Mouse (Mus musculus): Measurements from ENCODE around the gene Nell2. TPM values are rescaled to one million over a fixed set of nuclear protein-coding genes. Genes with fewer than 3 reads are reported as not detected.

Nell2 gene
- polyA plus RNA-seq, 1 experiment, result 0.35 TPM

- no peak for DNase-seq (ENCODE audit: low read depth)
Observed at GRCm38 (mm10) chr15:95334323-95335296, 193.7 kb downstream of the Nell2 start.

- no peak for DNase-seq (ENCODE audit: low read depth)
Observed at GRCm38 (mm10) chr15:95333229-95333628, 195.1 kb downstream of the Nell2 start.

GRCm38 (mm10) chr15:95330926-95331325, 197.4 kb downstream of the Nell2 start:
- no peak for DNase-seq (ENCODE audit: low read depth)

GRCm38 (mm10) chr15:95322744-95323143, 205.6 kb downstream of the Nell2 start:
- DNase-seq (ENCODE audit: low read depth), result no peak

- DNase-seq (ENCODE audit: low read depth), result no peak
Observed at GRCm38 (mm10) chr15:95316626-95317025, 211.7 kb downstream of the Nell2 start.

DNA sequence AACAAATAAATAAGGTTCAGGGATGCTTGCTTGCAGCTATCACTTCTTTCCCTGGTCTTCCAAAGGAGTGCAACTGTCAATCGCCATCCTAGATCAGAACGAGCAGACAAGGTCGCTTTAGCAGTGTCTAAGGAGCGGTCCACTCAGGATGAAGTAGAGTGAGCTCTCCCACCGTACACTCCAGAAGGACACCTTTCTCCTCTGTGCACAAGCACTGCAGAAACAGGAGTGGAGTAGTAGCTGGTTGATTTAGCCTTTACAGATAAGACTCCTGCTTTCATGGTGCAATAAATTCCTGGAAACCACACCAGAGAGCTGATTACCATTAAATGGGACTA, 213.6 kb downstream of the Nell2 start:
- no peak for DNase-seq (ENCODE audit: low read depth)

DNA sequence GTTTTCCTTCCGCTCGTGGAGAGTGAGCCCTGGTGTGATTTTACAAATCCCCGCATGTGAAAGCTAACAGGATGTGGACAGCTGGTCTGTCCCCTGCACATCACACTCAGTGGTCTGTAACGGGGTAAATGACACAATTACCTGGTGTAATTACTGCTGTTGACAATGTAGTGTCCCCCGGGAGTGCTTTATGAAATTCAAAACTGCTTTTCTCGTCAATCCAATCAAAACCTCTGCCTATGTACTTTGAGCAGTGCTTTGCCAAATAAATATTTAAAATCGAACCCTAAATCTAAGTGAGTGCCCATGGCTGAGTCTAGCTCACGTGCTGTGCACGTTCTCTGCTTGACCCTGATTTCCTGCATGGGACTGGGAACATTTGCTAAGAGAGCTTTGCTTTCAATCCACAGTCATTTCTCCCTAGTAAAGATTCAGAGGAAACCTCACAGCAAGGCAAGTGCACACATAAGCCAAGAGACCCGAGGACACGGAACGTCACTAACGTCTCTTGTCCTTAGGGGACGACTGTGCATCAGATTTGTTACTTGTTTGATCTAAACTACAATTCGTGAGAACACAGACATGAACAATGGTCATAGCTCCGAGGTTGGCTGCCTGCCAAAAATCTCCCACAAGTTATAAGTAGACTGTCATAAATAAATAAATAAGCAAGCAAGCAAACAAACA, 214.1 kb downstream of the Nell2 start:
- no peak for DNase-seq (ENCODE audit: low read depth)

DNA sequence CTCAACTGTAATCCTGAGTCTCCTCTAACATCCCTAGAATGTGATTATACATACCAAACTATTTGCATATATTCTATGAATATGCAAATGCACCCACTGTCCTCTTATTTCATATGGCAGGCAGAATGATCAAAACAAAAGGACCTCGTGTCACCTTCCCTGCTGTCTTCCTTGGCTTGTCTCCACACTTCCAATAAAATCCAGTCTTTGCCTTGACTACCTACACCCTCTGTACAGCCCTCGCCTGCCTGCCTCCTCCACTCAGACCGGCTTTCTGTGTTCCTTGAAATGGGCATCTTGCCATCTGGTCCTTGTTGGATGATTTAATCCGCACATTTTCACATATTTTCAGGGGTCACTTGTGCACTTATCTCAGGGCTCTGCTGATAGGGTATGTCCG, 215.1 kb downstream of the Nell2 start:
- no peak for DNase-seq (ENCODE audit: low read depth)

GRCm38 (mm10) chr15:95304102-95304501, 224.3 kb downstream of the Nell2 start:
- DNase-seq (ENCODE audit: low read depth), result no peak

DNA sequence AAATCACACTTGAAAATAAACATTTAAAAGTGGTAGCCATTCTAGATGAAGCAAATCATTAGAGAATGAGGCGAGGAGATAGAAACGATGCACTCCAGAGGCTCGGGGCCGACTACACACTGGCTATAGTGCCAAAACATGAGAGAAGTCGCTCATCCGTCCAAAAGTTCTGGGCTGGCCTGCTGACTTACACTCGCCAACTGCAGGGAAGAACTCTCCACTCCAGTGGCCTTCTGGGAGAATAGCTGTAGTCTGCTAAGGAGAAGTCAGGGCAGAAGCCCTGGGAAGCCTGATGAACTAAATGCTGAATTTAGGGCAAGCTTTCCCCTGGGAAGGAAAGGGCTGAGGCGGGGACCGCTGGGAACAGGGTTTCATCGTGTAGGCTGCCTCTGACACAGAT, 231.8 kb downstream of the Nell2 start:
- DNase-seq (ENCODE audit: low read depth), result no peak

DNA sequence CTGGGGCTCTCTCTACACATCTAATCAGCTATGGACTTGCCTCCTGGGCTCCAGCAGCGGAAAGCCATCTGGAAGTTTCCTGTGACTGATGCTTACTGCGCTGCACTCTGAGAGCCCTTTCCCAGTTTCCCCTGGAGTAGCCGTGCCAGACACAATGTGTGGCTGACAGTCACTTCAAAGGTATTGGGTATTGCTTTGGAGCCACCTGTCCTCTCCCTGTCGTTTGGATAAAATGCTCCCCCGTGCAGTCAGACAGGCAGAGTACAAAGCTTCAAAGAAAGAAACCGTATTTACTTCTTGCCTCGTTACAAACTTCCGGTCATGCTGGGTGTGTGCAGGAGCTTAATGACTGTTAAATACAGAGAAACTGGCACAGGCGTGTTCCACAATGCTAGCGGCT, 239.3 kb downstream of the Nell2 start:
- no peak for DNase-seq (ENCODE audit: low read depth)

- no peak for DNase-seq (ENCODE audit: low read depth)
Observed at GRCm38 (mm10) chr15:95285199-95285598, 243.2 kb downstream of the Nell2 start.

GRCm38 (mm10) chr15:95280986-95281385, 247.4 kb downstream of the Nell2 start:
- DNase-seq (ENCODE audit: low read depth), result no peak

DNA sequence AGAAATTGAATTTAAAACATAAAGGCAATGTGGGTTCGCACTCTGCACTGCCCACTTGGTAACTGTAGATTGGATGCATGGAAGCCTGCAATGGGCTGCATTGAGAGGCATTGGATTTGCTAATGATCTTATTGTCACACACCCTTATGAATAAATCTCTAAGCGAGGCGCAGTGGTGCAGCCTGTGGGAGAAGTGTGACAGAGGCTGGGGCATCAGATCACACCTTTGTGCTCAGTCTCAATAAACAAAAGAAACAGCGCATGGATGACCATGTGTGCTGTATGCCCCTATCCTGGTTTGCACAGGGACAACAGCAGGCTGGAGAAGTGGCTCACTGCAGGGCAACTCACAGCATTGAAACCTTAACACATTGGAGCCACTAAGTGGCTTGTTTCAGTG, 250.4 kb downstream of the Nell2 start:
- no peak for DNase-seq (ENCODE audit: low read depth)

DNA sequence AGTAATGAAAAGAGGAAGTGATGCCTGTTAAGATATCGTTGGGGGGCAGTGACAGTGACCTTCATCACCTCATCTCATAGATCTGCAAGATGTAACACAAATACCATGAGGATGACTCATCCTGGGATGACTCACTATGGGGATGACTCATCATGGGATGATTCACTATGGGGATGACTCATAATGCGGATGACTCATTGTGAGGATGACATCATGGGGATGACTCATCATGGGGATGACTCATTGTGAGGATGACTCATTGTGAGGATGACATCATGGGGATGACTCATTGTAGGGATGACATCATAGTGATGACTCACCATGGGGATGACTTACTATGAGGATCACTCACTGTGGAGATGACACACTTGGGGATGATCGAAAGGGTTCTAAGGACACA, 251.8 kb downstream of the Nell2 start:
- DNase-seq (ENCODE audit: low read depth), result no peak

DNA sequence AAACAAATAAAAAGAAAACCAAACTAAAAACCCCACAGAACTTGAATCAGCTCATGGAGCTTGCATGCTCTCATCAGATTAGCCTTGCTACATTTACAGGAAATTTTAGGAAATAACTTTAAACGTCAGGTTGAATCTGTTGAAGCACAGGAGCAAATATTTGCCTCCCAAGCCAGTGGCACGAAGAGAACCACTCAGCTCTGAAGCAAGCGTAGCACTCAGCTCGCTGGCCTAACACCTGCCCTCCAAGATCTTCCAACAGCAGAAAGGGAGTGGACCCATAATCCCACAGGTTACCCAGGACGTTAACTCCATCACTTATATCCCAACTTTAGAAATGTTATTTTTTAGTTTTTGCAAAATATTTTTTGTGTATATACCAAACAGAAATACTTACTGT, 252.8 kb downstream of the Nell2 start:
- DNase-seq (ENCODE audit: low read depth), result no peak

- no peak for DNase-seq (ENCODE audit: low read depth)
Observed at GRCm38 (mm10) chr15:95273236-95273635, 255.1 kb downstream of the Nell2 start.

DNA sequence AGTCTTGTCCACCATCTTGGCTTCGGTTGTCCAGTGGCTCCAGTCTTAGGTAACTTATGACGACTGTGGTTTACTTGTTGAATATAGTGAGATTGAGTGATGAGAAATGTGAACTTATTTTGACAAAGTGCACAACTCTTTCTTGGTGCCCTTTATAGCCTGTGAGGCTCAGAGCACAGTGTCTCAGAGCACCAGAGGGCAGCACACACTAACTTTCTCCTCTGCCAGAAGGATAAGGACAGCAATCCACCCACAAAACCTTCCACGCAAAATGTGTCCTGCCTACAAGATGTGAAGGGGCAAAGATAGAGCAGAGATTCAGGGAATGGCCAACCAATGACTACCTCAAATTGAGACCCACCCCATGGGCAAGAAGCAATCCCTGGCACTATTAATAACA, 256.2 kb downstream of the Nell2 start:
- DNase-seq (ENCODE audit: low read depth), result no peak

- no peak for DNase-seq (ENCODE audit: low read depth)
Observed at GRCm38 (mm10) chr15:95259671-95260450, 268.5 kb downstream of the Nell2 start.

DNA sequence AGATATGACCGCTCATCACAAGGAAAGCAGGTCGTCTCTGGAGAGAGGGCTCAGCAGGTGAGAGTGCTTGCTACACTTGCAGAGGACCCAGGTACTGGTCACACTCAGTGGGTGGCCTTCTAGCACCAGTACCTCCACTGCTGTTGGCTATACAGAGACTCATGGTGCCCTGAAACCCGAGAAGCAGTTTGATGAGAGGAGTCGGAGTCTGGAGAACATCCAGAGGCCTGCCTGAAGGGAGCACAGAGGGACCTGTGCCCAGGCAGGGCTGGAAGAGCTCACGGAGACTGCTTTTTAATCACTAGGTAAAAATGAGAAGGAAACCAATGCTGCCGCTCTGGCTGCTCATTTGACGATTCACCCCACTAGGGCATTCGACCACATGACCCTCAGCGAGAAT, 271.2 kb downstream of the Nell2 start:
- DNase-seq (ENCODE audit: low read depth), result no peak

DNA sequence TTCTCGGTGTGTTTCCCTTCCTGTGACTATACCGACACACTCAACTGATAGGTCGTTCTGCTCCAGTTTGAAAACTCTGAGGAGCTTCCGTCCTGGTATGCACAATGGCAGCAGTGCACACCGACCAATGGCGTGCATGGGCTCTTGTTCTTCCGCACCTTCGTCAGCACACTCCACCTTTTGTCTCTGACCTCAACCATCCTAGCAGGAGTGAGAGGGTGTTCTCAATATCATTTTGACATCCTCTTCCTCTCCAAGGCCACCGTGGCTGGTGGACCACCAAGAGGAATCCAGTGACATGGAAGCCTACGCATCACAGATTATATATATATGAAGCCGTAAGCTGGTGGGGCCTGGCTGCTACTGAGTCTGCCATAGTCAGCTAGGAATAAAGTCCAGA, 282.8 kb downstream of the Nell2 start:
- no peak for DNase-seq (ENCODE audit: low read depth)

DNA sequence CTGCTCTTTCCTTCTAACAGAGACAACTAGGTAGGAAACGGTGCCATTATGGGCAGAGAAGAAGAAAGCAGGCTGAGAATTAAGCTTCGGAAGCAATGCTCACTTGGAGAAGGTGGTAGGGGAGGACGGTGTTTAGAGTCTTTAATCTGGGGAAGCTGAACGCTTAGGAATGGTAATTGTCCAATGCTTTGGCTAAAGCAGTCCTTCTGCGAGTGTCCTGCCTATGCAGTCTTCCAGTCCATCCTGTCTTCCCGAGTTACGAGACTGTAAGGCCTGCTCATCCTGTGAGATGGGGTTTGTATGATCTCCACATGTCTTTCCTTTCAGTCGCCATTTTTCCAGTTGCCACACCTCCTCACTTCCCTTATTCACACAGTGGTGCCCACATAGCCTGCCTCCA, 284.5 kb downstream of the Nell2 start:
- no peak for DNase-seq (ENCODE audit: low read depth)

Data from gonadal fat pad, adult 2 months (tissue).